Mouse (Mus musculus) erythroid progenitor cell, adult 5-6 weeks (primary cell): Measurements from ENCODE around the gene Chn1. TPM values are rescaled to one million over a fixed set of nuclear protein-coding genes. Genes with fewer than 3 reads are reported as not detected.

Experiments
- ATAC-seq: replicated peaks from 2 replicates; pipeline ENCODE4 v1.8.0; 2016; ENCODE audit warnings: moderate number of reproducible peaks, mild to moderate bottlenecking, moderate TSS enrichment, inconsistent platforms; ENCODE audit not compliant: poor library complexity, low FRiP score, severe bottlenecking
- total RNA-seq, 2 experiments: library from RNA; stranded (forward) in 1 of 2; stranded (reverse) in 1 of 2; fragments of 150-400 nt in 1 of 2; fragments of 186-747, 209-891 nt in 1 of 2; gene quantifications; 2 replicates each; pipeline versions ENCODE4 v1.2.3 to v1.2.4; 2015 to 2017; ENCODE audit warnings: low replicate concordance in 2 of 2

The Chn1 gene
- total RNA-seq, 2 experiments from 2014 or later = not detected

- ATAC-seq = no peak
These were observed 16.1 kb downstream of the Chn1 start for GRCm38 (mm10) chr2:73759027-73759426.

DNA sequence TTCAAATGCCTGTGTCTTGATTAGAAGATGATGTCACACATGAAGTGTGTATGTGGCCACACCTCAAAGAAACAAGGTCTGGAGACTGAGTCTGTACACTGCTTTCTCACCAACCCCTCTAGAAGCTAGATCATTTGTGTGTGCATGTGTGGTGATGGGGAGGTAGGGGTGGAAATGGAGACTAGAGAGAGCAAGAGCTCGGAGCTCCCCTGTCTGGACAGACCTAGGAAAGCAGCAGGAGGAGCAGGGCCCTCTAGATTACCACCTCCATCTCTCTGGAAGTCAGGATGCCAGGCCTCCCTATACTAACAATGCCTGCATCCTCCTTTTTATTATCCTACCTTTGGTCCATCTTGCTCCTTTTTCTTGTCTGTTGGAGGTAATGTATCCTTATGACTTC lies 27.8 kb downstream of the Chn1 start:
- ATAC-seq = no peak

- ATAC-seq = no peak
These were observed 28.8 kb downstream of the Chn1 start for GRCm38 (mm10) chr2:73746375-73746770.

GRCm38 (mm10) chr2:73745647-73746374 lies 29.3 kb downstream of the Chn1 start:
- ATAC-seq = no peak

GRCm38 (mm10) chr2:73741286-73741685 lies 33.9 kb downstream of the Chn1 start:
- no peak for ATAC-seq

DNA sequence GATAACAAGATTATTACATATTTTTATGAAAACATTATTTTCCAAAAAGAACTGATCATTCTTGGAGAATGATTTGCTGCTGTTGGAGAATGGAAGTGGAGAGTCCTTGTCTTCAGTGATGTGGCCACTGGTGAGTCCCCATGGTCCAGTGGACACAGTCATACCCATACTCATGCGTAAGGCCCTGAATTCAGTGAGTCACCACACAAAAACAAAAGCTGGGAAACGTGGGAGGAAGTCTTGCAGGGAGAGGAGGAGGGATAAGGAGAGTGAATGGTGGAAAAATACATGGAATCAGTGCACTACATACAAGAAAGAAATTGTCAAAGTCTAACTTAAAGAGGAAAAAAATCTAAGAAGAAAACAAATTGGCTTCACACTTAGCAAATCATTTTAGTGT lies 47.3 kb downstream of the Chn1 start:
- ATAC-seq = no peak

DNA sequence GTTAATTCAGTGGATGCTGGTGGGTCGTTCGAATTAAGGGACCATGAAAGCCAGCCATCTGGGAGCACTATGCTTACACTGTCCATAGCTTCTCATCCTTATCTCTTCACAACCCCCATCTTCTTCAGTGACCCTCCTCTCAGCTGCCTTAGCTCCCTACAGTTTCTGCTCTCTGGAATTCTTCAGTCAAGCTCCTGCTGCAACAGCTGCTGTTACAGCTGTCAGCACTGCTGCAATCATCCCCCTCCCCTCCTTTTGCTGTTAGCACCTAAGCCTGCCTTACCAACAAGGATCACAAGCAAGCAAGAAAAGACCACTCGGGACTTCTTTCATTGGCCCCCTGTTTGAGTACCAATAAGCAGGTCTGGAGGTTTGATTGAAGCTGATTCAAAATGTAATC lies 50.2 kb downstream of the Chn1 start:
- ATAC-seq = no peak

DNA sequence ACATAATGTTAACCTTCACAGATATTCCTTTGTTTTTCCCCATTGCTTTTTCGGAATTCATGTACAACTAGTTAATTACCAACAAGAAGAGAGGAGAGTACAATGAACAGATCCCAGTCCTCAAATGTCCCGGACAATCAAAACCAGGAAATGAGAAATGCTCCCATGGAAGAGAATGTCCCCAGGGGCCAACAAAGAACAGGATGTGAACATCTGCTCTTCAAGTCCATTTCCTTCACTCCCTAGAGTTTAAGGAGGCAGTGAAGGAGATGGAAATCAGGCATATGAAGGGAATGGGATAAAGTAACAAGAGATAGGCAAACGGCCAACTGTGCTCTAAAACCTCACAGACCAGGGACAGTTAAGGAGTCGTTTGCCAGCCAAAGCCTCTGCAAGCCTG lies 53.3 kb downstream of the Chn1 start:
- ATAC-seq = no peak

DNA sequence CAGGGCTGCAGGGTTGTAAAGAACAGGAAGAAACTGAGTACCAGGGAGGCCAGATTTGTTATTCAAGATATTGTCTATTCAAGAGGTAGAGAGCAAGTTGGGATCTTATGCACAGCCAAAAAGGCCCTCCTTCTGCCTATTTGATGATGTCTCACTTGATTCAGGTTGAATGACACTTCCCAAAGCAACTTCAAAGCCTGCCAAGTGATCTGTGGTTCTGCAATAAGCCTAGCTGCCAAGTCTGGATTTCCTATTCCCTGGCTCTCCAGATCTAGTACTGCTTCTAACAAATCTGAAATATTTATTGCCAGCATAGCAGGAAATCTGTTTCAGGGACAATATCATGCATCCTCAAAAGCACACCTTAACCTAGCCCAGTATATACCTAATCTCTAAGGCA lies 62.7 kb downstream of the Chn1 start:
- ATAC-seq = no peak

DNA sequence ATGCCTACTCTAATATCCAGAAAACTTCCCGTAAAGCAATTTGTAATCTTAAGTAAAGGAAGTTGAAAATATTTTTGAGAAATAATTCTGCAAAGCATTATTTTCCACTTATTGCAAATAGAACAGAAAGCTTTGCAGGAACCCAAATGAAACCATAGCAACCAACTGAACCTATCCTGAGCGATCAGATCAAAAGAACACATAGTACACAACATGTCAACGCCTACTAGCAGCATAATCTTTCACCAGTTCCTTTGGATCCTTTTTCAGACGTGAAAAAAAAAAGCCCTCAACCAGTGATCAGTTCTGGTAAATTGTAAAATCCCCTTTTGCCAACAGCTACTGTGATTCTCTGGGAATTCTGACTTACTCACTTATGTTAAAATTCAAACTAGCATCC lies 82.1 kb downstream of the Chn1 start:
- no peak for ATAC-seq

- ATAC-seq = no peak
These were observed 84.2 kb downstream of the Chn1 start for GRCm38 (mm10) chr2:73690783-73691604.

DNA sequence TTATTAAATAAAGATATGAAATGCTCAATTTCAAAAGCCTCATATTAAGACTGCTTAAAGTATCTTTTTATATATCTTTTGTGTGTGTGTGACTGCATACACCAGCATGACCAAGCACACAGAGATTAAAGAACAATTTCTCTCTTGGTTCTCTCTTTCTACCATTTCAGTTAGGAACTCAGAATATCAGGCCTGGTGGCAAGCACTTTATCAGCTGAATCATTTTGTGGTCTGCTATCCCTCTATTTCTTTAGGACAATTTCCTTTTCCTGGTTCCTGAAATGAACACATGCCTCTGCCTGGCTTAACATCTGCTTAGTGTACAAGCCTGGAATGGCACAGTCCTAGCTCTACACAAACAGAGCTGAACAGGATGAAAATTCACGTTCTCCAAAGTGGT lies 92.6 kb downstream of the Chn1 start:
- no peak for ATAC-seq

DNA sequence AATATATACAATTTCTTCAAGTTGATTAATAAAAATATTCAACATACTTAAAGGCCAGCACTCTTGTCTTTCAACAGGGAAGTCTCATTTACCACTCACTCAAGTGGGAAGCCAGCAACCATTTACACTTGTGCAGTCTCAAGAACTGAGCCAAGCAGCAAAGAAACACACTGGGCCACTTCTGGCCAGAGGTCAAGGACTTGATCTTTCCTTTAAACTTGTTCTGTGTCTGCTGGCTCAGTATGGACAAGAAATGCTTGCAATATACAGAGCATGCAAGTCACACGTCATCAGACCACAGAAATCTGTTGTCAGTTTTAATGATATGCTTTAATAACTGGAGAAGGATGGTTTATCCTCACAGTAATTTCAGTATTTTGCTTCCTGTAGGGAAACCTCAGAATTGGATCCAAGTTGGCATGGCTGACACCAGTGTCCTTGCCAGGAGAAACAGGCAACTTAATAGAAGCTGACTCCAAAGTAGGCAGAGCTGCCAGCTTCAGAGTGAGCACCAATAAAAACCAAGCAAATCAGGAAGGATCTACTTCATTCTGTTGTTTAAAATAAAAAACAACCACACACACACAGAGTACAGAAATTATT lies 94.6 kb downstream of the Chn1 start:
- ATAC-seq = no peak

DNA sequence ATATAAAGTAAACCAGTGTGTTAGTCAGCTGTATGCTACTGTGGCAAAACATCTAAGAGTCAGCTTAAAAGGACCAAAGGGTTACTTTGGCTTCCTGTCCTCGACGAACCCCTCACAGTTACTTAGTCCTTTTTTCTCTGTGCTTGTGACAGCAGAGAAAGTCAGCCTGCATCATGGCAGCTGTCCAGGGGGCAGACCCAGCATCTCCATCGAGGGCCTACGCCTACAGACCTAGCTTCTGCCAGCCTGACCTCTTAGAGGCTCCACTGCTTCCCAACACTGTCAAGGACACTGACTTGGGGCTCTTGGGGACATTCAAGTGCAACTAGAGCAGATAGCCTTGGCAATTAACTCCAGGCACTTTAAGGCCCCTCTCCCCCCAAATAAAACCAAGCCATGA lies 106.5 kb downstream of the Chn1 start:
- ATAC-seq = no peak

- ATAC-seq = no peak
These were observed 114.5 kb downstream of the Chn1 start for GRCm38 (mm10) chr2:73660566-73661134.

DNA sequence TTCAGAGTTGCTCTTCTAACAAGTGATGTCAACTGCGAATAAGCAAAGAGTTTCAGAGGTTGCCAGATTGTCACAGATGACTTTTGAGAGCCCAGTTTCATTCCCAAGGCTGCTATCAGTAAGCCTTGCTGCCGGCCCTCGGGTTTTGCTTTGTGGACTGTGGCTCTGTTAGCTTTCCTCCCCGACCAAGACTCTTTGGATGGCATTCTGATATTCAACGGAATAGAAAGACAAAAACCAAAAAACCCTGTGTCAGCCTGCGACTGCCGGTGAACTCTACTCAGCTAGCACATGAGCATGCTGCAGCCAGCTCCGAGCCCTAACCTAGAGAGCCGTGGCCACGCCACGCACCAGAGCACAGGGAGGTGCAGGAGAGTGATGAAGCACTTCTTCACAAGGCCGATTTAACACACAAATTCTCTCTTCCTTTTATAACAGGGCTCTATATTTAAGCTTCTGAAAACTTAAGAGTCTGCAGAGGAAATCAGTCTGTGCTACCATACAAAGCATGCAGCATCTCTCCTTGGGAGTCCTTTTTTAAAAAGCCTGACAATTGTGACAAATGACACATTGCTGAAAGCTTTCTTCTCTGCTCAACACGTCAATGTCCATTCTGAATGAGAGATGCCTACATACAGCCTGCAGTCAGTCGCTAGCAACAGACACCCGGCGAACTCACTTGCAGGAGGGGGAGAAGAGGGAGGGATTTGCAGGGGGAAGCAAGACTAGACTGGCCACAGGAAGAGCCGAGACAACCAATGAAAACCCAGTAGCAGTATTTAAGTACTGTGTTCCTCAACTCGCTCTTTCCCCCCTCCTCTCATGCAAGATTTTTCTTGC lies 115.2 kb downstream of the Chn1 start:
- no peak for ATAC-seq

GRCm38 (mm10) chr2:73659041-73659440 lies 116.1 kb downstream of the Chn1 start:
- ATAC-seq = no peak

DNA sequence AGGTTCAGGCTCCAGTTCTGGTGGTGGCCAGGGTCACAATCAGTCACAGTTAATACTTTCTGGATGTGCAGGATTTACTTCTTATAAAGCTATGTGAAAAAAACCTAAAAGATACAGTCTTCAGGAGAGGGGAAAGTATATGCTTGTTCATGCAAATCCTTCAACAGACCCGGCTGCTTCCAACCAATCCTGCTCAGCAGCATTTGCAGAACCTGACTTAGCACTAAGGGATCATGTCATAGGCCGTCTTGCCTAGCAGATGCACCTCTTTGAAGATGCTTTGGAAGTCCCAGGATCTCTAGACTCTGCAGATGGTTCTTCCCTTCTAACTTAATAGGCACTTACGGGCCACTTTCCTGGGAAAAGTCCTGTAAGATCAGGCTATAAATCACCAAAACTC lies 117.2 kb downstream of the Chn1 start:
- no peak for ATAC-seq

DNA sequence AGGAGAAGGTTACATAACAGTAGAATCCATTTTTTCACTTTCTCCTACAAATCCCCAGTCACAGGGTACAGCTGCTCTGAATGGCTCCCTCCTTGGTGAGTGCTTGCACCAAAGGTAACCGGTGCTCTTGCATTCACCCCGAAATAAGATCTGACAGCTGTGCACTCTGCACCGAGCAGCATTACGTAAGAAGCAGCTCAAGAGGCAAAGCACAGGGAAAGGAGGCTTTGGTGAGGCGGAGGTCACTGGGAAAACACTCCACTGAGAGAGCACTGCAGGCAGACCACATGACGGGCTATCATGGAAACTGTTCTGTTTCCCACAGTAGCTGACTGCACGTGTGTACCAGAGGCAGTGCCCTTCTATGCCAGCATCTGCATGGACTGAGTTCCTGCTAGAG lies 118.0 kb downstream of the Chn1 start:
- ATAC-seq = no peak

GRCm38 (mm10) chr2:73655663-73656062 lies 119.5 kb downstream of the Chn1 start:
- ATAC-seq = no peak
